Mouse (Mus musculus) kidney, postnatal 36 days (tissue): ENCODE measurements at regions not wholly inside any gene's neighbourhood (a gene's known extent, or its start where the extent isn't known, plus 50 kb on each side); places are given as distances from the start of the nearest gene placed in this dataset.
A peak's percentile ranks its signal among the peaks of the same experiment; 100 is the strongest.

Source experiments
- DNase-seq, 2 experiments: peaks; one replicate each; pipeline ENCODE4 v3.0.0; 2021 to 2022; ENCODE audit warnings: mixed read lengths in 2 of 2

DNA sequence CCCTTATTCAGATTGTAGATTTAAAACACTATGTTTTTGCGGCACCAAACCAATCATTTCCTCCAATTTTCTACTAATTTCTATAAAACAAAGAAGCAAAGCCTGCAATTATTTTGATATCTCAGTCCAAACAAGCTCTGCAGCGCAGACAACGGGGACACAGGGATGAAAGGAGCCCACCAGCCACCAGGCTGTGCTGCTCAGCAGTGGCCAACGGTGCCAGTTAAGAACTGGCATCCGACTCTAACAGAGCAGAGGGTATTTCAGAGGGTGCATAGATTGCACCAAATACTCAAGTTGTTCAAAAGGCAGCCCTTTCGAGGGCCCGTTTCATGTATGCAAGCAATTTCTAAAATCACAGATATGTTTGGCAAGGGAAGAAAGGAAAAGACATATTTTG is 278.5 kb upstream of the Sash1 start:
- DNase-seq: no peak

GRCm38 (mm10) chr10:9161597-9161996 is 275.7 kb upstream of the Sash1 start:
- no peak for DNase-seq

- no peak for DNase-seq
Measured at GRCm38 (mm10) chr10:9157299-9158215, 271.7 kb upstream of the Sash1 start.

DNA sequence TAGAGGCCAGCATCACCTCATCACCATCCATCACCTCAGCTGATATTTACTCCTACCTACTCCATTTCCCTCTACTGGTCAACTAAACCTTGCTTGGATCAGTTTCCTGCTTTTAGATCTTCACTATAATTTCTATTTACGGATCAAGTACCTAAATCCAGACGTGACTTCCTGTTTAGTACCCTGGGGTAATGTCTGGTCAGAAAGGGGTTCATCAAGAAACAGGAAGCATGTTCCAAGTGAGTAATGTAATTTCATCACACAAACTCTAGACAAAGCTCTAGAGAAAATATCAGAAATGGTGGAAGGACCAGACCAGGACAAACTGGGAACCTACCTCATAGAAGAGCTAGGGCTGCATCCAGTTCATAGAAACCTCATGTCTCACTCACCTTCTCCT is 250.2 kb upstream of the Sash1 start:
- DNase-seq: no peak

DNA sequence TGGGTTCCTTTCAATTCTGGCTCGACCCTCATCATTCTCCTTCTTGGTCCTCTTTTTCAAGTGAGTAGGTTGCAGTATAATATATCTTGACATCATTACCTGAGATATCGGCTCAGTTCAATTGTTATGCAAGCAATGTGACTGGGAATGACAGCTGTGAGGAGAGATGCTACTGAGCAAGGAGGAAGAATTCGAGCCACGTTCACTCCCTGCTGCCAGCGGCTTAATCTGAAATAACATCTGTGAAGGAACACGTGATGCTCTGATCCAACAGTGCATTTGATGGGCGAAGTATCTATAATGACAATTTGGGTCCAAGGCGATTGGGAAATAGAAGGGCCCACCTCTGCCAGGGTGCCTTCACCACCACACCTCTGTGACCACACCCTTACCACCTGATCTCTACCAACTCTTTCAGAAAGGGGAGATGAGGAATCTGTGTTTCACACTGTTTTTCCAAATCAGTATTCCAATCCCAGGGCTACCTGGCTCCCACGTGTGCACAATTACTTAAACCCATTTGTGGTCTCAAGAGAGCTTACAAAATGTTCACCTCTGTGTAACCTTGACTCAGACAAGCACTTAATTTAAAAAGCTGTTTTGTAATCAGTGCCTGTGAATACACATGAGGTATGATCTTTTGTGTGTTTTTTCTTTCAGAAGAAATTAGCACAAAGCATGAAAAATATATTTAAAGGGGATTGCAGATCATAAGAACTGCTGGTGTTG is 248.6 kb upstream of the Sash1 start:
- no peak for DNase-seq

DNA sequence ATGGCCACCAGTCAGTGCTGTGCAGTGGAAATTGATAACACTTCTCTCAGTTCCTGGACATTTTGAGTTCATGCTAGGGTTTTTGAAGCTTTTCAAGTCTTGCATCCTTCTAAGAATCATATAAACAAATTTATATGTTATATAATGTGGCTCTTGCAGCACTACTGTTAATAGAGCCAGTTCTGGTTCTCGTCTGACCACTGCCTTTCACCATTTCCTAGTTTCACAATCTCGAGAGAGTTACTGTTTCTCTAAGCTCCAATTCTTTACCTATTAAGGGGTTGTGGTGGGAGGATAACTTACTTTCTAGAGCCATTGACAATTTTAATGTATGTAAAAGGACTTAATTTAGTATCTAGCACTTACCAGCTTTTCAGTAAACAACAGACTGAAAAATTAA is 244.2 kb upstream of the Sash1 start:
- DNase-seq: no peak

DNA sequence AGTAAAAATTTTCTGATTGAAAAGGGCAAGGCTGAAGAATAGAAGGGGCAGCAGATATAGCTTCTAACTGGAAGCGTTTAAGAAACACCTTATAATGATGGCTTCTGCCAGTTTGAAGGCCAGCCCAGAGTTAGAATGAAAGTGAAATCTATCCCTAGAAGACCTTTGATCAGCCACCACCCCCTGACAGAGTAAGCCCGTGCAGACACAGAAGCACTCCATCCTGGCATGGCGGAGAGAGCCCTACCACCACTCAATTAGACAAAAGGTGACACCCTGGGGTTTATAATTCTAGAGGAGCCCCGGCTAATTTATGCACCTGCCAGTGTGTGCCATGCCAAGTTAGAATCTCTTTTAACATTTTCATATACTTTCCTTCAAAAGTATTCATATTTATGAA is 233.4 kb upstream of the Sash1 start:
- no peak for DNase-seq

DNA sequence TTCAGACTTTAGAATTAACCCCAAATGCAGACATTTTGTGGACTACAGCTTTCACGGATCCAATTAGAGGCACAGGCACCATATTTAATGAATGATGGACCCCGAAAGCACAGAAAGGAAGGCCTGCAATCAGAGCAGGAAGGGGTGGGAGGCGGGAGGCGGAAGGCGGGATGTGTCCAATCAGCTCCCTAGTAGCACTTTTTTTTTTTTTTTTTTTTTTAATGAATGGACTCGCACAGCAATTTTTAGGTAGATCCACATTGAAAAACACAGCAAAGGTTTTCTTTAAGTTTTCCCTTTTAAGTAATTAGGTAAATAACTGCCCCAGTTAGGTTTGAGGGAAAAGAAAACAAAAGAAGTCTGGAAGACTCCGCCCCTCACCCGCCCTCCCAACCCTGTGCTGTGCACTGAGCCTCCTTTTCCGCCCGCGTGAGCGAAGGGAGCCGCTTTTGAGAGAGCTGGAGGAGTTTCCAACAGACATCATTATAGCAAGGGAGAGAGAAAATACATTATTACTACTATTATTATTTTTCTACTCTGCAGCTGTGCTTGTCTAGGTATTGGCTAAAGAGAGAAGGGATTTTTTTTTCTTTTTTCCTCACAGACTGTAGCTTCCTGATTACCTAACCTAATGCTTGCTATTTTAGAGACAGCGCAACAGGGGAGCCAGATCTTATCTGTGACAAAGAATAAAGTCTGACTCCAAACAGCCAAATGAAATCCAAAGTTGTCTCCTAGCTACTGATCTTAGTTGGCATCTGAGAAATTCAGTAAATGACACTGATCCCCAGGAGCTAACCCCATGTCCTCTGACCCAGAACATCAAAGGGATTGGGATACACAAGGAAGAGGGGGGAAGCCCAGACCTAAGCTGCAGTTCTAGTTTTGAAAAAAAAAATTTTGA is 232.0 kb upstream of the Sash1 start:
- peak in 1 of 2 experiments; percentile 22 for DNase-seq

DNA sequence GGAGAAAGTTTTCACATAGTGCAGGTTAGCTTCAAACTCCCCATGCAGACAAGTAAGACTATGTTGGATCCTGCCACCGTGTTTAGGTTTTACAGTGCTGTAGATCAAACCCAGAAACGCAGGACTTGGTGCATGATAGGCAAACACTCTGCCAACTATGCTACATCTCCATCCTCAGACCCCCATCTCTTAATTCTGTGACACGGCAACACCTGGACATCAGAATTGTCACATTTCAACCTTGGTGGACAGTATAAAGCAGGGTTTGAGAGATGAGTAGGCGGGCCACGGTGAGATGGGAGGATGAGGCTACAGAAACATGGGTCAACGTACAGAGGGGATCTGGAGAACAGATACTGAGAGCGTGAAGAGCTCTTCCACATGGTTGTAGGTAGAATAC is 231.3 kb upstream of the Sash1 start:
- no peak for DNase-seq

- no peak for DNase-seq
Measured at GRCm38 (mm10) chr10:9113706-9114105, 227.8 kb upstream of the Sash1 start.

DNA sequence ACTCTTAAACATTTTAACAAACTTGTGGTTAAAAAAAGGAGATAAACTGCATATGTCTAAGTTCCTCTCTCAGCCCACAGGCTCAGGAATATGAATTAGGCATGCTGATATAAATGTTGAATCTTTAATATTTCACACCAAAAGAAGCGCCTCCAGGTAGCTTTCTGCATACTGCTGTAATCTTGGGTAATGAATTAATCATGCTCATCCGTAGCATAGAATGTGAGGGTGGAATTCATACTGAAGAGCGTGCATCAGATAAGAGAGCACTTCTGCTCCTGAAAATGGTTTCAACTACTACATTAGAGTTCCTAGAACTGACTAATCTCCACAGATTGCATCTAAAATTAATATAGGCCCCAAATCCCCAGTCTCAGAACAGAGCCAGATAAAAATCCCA is 225.2 kb upstream of the Sash1 start:
- DNase-seq: no peak

- DNase-seq: no peak
Measured at GRCm38 (mm10) chr10:9096207-9096606, 210.3 kb upstream of the Sash1 start.

DNA sequence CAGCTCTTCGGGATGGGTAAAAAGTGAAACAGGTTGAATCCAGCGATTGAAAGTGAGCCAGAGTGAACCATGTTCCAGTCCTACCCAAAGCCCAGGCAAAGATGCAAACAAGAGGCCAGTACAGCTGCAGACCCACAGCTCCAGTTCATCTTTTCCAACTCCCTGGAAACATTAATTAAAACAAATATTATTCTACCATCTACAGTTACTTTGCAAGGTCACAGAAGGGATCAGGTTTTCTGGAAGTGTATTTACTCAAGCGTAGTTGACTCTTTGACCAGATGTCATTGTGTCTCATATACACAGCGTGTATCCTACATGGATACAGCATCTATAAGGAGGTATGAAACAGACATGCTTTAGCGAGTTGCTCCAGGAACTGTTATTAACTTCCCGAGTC is 209.3 kb upstream of the Sash1 start:
- DNase-seq: no peak

GRCm38 (mm10) chr10:9092237-9092885 is 206.5 kb upstream of the Sash1 start:
- peak; percentile 5 to 36 for DNase-seq

DNA sequence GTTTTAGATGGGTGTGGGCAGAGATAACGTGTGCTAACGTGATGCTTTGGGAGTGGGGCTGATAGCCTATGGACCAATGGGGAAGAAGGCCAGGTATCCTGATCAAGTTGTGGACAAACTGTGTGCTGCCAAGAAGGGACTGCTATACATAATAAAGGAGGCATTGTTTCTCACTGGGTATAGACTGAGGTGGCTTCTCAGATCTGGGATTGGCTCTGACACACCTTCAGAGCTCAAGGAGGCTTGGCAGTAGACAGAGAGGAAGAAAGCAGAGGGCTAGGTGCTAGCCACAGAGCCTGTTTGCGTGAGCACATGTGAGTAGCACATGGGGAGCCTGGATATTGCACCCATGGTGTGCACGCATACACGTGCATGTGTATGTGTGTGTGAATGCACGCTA is 205.1 kb upstream of the Sash1 start:
- DNase-seq: no peak

GRCm38 (mm10) chr10:9087871-9088270 is 202.0 kb upstream of the Sash1 start:
- no peak for DNase-seq

GRCm38 (mm10) chr10:9087171-9087570 is 201.3 kb upstream of the Sash1 start:
- DNase-seq: no peak

- DNase-seq: no peak
Measured at GRCm38 (mm10) chr10:9086666-9087065, 200.8 kb upstream of the Sash1 start.

GRCm38 (mm10) chr10:9085441-9085840 is 199.6 kb upstream of the Sash1 start:
- DNase-seq: no peak

GRCm38 (mm10) chr10:9074916-9075315 is 189.0 kb upstream of the Sash1 start:
- peak in 1 of 2 experiments; percentile 11 for DNase-seq

- DNase-seq: peak; percentile 18 to 76
Measured at GRCm38 (mm10) chr10:9071630-9072029, 185.8 kb upstream of the Sash1 start.

- DNase-seq: no peak
Measured at GRCm38 (mm10) chr10:9069608-9070190, 183.8 kb upstream of the Sash1 start.
